Mouse (Mus musculus) hindbrain, postnatal 0 days (tissue): ENCODE measurements around the gene Aifm3. TPM values are rescaled to one million over a fixed set of nuclear protein-coding genes. Genes with fewer than 3 reads are reported as not detected.

Experiments
- ATAC-seq: fragments of 200-750 bp; cut with Nextera tagmentation; 2 replicates; pipeline ENCODE4 v1.8.0; 2017; ENCODE audit warnings: mild to moderate bottlenecking, moderate TSS enrichment, moderate library complexity
- DNase-seq: peaks from one replicate; pipeline ENCODE4 v3.0.0-alpha.2; 2015; ENCODE audit warnings: low spot score
- H3K27ac ChIP-seq: fragments of 300-500 bp; sonication (generic); 2 replicates; pipeline ENCODE4 v1.5.1; 2014; ENCODE audit warnings: mild to moderate bottlenecking
- H3K27me3 ChIP-seq: fragments of 300-500 bp; sonication (generic); 2 replicates; pipeline ENCODE4 v1.6.1; 2014; ENCODE audit warnings: low read length, mixed read lengths; ENCODE audit not compliant: insufficient read depth
- H3K36me3 ChIP-seq: fragments of 300-500 bp; sonication (generic); 2 replicates; pipeline ENCODE4 v1.6.1; 2014; ENCODE audit warnings: low read length, mixed read lengths; ENCODE audit not compliant: insufficient read depth
- H3K4me1 ChIP-seq: fragments of 300-500 bp; sonication (generic); 2 replicates; pipeline ENCODE4 v1.6.1; 2014; ENCODE audit warnings: antibody characterized with exemption, low read length, mixed read lengths; ENCODE audit not compliant: insufficient read depth
- H3K4me2 ChIP-seq: fragments of 300-500 bp; sonication (generic); 2 replicates; pipeline ENCODE4 v1.6.1; 2014; ENCODE audit warnings: low read depth, mild to moderate bottlenecking, low read length, moderate library complexity, mixed read lengths
- H3K4me3 ChIP-seq: fragments of 300-500 bp; sonication (generic); 2 replicates; pipeline ENCODE4 v1.5.1; 2014; ENCODE audit warnings: low read length
- H3K9ac ChIP-seq: fragments of 300-500 bp; sonication (generic); replicated peaks from 2 replicates; pipeline ENCODE4 v1.6.1; 2014; ENCODE audit warnings: mild to moderate bottlenecking, low read length, moderate library complexity, mixed read lengths
- H3K9me3 ChIP-seq: fragments of 300-500 bp; sonication (generic); 2 replicates; pipeline ENCODE4 v1.6.1; 2016; ENCODE audit warnings: low read length, mixed read lengths
- CTCF ChIP-seq: IDR thresholded peaks from 2 replicates; pipeline ENCODE4 v1.5.1; 2016; ENCODE audit warnings: antibody characterized with exemption, control low read depth, low read depth
- WGBS: fragments of 180-500 bp; shearing (Covaris S2); extraction: QIAGEN DNeasy Blood & Tissue Kit; methylation state at CpG from one replicate; pipeline ENCODE4 v1.1.7; 2014; 5-methylcytosine and 5-hydroxymethylcytosine counted together
- polyA plus RNA-seq: library from polyadenylated mRNA; unstranded; fragments of >200 nt; fragmentation: Nextera tagmentation; extraction: Ambion mirVana; gene quantifications from 2 replicates; pipeline ENCODE4 v1.2.1, GENCODE M21; 2015
- total RNA-seq: library from RNA; depleted of rRNA; stranded (reverse); fragments of >200 nt; gene quantifications from 2 replicates; pipeline ENCODE4 v1.2.3, GENCODE M21; 2014

Gene Aifm3
- total and polyA plus RNA-seq, 2 experiments from 2014 or later, result 15.7 to 16.8 TPM

DNA sequence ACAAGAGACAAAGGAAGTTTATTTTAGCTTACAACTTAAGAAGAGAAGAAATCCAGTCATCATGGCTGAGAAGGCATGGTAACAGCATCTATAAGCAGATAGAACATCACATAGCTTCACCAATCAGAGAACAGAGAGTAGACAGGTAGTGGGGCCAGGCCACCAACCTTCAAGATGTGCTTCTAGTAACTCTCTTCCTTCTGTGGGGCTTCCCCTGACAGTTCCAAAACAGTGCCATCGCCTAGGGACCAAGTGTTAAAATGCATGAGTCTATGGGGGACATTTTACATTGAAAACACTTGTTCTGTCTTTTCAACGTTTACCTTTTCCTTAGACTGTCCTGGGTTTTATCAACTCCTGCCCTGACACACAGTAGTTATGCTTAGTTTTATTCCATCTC, 26.2 kb upstream of the Aifm3 start:
- Histone ChIP-seq H3K27ac (no peak overlapping the region), H3K4me3 (no peak overlapping the region), H3K27me3 (no peaks in the 10 kb centered on the region), H3K36me3 (no peaks in the 10 kb centered on the region), H3K4me2 (no peak overlapping the region), H3K9me3 (no peaks in the 10 kb centered on the region), H3K4me1 (no peaks in the 10 kb centered on the region), H3K9ac (no peak overlapping the region)
- ATAC-seq (no peak), DNase-seq (no peak)
- WGBS, result 88% methylated on average over 2 of the region's 2 CpGs
- no peak for TF ChIP-seq CTCF

DNA sequence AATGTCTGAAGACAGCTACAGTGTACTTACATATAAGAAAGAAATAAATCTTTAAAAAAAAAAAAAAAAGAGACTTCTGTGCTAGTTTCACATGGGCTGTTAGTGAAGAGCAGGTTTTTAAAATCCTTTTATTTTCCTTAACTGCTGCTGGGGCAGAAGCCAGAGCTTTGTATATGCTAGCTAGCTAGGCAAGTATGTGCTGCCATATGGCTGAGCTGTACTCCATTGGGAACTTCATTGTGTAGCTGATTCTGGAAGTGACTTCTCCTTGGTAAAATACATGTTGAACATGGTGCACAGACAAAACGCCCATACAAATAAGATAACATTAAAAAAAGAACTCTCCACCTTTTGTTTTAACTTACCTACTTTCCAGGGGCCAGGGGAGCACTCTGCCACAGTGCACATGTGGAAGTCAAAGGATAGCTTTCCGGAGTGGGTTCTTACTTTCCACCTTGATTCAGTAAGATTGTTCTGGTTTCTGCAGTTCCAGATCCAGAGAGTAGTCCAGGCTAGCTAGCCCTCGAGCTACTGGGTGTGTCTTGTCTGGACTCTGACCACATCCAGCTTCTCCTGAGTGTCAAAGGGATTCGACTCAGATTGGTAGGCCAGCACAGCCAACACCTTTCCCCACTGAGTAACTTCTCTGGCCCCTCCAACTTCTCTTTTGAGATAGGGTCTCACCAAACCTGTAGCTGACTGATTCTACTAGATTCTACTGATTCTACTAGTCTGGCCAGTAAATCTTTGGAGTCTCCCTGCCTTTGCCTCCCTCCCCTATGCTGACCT, 22.3 kb upstream of the Aifm3 start:
- Histone ChIP-seq H3K4me3 (no peak overlapping the region), H3K9me3 (no peaks in the 10 kb centered on the region), H3K9ac (no peak overlapping the region), H3K27ac (no peak overlapping the region), H3K27me3 (no peaks in the 10 kb centered on the region), H3K4me1 (no peaks in the 10 kb centered on the region), H3K4me2 (no peak overlapping the region), H3K36me3 (no peaks in the 10 kb centered on the region; the same call in 1 of the 2 replicates)
- ATAC-seq, result no peak
- 94% methylated on average over 4 of the region's 4 CpGs for WGBS
- no peak for DNase-seq
- TF ChIP-seq CTCF, result no peak

DNA sequence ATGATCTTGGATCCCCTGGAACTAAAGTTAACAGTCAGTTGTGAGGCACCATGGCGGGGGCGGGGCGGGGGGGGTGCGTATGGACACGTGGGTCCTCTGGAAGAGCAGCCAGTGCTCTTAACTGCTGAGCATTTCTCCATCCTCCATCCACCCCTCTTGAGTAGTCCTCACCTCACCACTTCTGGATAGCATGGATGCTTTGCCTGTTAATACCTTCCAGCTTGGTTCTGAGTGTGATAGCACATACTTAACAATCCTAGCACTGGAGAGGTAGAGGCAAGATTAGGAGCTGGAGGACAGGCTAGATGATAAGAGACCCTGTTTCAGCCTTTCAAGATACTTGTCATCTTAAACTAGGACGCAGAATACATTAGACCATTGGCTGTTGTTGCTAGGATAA, 16.9 kb upstream of the Aifm3 start:
- no peak overlapping the region for H3K4me3 ChIP-seq
- TF ChIP-seq CTCF, result no peak
- no peaks in the 10 kb centered on the region for H3K9me3 ChIP-seq
- no peak overlapping the region for H3K27ac ChIP-seq
- peaks cover 6% of the 10 kb centered on the region; the same call in 1 of the 2 replicates for H3K36me3 ChIP-seq
- no peaks in the 10 kb centered on the region for H3K4me1 ChIP-seq
- DNase-seq (no peak), ATAC-seq (no peak)
- H3K27me3 ChIP-seq, result no peaks in the 10 kb centered on the region
- no peak overlapping the region for H3K9ac ChIP-seq
- WGBS, result 87% methylated on average over 6 of the region's 6 CpGs
- H3K4me2 ChIP-seq, result no peak overlapping the region

DNA sequence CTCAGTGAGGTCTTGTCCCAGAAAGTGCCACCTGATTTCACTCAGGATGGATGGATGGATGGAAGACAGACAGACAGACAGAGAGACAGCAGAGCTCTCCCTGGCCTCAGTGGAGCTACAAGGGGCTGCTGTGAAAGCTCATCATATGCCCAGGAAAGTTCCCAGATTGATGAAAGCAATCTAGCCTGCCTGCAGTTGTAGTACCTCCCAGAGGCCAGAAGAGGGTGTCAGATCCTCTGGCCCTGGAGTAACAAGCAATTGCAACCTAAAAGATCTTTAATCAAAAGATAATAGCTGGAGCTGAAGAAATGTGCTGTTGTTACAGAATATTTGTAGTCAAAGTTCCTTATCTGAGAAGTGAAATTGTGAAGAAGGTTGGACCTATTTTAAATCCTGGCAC, 15.3 kb upstream of the Aifm3 start:
- Histone ChIP-seq H3K27ac (no peak overlapping the region), H3K9me3 (no peaks in the 10 kb centered on the region), H3K36me3 (peaks cover 6% of the 10 kb centered on the region; the same call in 1 of the 2 replicates), H3K9ac (no peak overlapping the region), H3K4me3 (no peak overlapping the region), H3K27me3 (no peaks in the 10 kb centered on the region), H3K4me2 (no peak overlapping the region), H3K4me1 (no peaks in the 10 kb centered on the region)
- TF ChIP-seq CTCF, result peak; percentile 83
- DNase-seq, result peak; percentile 60
- no peak for ATAC-seq

DNA sequence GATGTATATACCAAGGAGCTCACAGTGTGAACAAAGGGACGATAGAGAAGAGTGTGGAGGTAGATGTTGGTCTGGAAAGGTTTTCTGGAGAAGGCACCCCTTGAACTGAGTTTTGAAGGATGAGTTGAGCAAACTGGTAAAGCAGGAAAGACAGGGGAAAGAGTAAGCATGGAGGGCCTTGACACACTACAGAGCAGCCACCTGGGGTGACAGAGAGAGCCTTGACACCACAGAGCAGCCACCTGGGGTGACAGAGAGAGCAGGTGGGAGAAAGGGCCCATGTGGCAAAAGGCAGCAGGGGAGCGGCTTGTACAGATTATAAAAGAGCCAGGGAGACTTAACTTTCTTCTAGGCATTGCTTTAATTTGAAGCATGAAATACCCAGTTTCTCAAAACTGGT, 14.7 kb upstream of the Aifm3 start:
- Histone ChIP-seq H3K9ac (no peak overlapping the region), H3K36me3 (peaks cover 6% of the 10 kb centered on the region; the same call in 1 of the 2 replicates), H3K4me1 (no peaks in the 10 kb centered on the region), H3K27me3 (no peaks in the 10 kb centered on the region), H3K27ac (no peak overlapping the region), H3K4me3 (no peak overlapping the region), H3K4me2 (no peak overlapping the region), H3K9me3 (no peaks in the 10 kb centered on the region)
- TF ChIP-seq CTCF, result no peak
- DNase-seq (no peak), ATAC-seq (no peak)
- whole genome bisulfite sequencing, result 88% methylated on average over 2 of the region's 2 CpGs

DNA sequence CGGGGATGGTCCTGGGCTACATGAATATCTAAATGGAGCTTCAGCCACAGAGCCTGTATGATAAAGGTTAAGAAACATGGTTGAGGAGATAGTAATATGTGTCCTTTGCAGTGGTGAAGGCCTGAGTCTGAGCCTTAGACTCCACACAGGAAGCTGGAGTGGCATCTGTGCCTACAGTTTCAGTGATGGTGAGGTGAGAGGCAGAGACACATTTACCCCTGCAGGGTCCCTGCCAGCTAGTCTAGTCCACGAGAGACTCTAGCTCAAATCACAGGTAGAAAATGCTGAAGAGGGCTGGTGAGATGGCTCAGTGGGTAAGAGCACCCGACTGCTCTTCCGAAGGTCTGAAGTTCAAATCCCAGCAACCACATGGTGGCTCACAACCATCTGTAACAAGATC, 14.1 kb upstream of the Aifm3 start:
- peaks cover 6% of the 10 kb centered on the region; the same call in 1 of the 2 replicates for H3K36me3 ChIP-seq
- no peak overlapping the region for H3K4me2 ChIP-seq
- no peak overlapping the region for H3K4me3 ChIP-seq
- no peaks in the 10 kb centered on the region for H3K9me3 ChIP-seq
- H3K27ac ChIP-seq, result no peak overlapping the region
- ATAC-seq (no peak), DNase-seq (no peak)
- H3K4me1 ChIP-seq, result no peaks in the 10 kb centered on the region
- H3K27me3 ChIP-seq, result no peaks in the 10 kb centered on the region
- no peak overlapping the region for H3K9ac ChIP-seq
- no peak for TF ChIP-seq CTCF
- 95% methylated on average over 4 of the region's 4 CpGs for WGBS

DNA sequence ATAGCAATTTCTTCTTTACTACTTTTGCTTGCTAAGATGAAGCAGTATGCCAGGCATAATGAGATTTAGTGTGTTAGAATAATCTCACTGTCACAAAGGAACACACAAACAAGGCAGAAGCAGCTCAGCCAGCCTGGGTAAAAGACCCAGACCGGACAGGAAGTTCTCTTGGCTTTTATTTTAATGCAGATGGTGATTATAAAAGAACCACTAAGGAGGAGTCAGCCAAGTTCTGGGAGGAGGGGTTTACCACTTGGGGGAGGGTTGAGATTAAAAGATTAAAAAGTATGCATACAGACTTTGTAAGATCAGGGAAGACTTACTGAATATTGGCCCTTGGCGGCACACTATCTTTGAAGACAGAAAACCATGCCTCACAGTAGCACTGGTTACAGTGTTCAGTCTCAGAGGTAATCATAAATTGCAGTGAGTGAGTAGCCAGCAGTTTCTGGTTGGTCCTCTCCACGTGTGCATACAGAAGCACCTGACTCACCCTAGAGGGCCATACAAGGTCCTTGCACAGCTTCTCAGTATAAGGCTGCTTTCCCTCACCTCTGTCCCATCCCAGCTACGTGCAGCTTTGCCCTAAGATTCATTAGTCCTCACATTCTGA, 11.0 kb upstream of the Aifm3 start:
- Histone ChIP-seq H3K27me3 (no peaks in the 10 kb centered on the region), H3K4me2 (no peak overlapping the region), H3K4me1 (no peaks in the 10 kb centered on the region), H3K4me3 (no peak overlapping the region), H3K9me3 (no peaks in the 10 kb centered on the region), H3K36me3 (peaks cover 7% of the 10 kb centered on the region; the same call in 1 of the 2 replicates), H3K9ac (no peak overlapping the region), H3K27ac (peak overlapping the region; percentile 36; the same call in 1 of the 2 replicates)
- DNase-seq (no peak), ATAC-seq (no peak)
- TF ChIP-seq CTCF, result no peak
- 74% methylated on average over 4 of the region's 4 CpGs for WGBS
